Mouse (Mus musculus) stomach, postnatal 0 days (tissue): ENCODE results near the gene Agps. TPM values are rescaled to one million over a fixed set of nuclear protein-coding genes. Genes with fewer than 3 reads are reported as not detected.
A peak's percentile ranks its signal among the peaks of the same experiment; 100 is the strongest.

Experiments used
- ATAC-seq: fragments of 200-750 bp; cut with Nextera tagmentation; 2 replicates; pipeline ENCODE4 v1.8.0; 2017; ENCODE audit not compliant: low FRiP score, low TSS enrichment
- DNase-seq: peaks from one replicate; pipeline ENCODE4 v3.0.0-alpha.2; 2016; ENCODE audit warnings: low spot score
- H3K27ac ChIP-seq: fragments of 300-500 bp; sonication (generic); replicated peaks from 2 replicates; pipeline ENCODE4 v1.5.1; 2014; ENCODE audit warnings: mild to moderate bottlenecking, control low read depth
- H3K27me3 ChIP-seq: fragments of 300-500 bp; sonication (generic); 2 replicates; pipeline ENCODE4 v1.6.1; 2014; ENCODE audit warnings: low read length; ENCODE audit not compliant: control insufficient read depth, insufficient read depth
- H3K36me3 ChIP-seq: fragments of 300-500 bp; sonication (generic); 2 replicates; pipeline ENCODE4 v1.6.1; 2014; ENCODE audit warnings: low read length, mixed read lengths; ENCODE audit not compliant: control insufficient read depth, insufficient read depth
- H3K4me1 ChIP-seq: fragments of 300-500 bp; sonication (generic); replicated peaks from 2 replicates; pipeline ENCODE4 v1.6.1; 2014; ENCODE audit warnings: antibody characterized with exemption; ENCODE audit not compliant: control insufficient read depth, insufficient read depth
- H3K4me2 ChIP-seq: fragments of 300-500 bp; sonication (generic); replicated peaks from 2 replicates; pipeline ENCODE4 v1.6.1; 2014; ENCODE audit warnings: low read depth, mild to moderate bottlenecking, control low read depth, moderate library complexity
- H3K4me3 ChIP-seq: fragments of 300-500 bp; sonication (generic); 2 replicates; pipeline ENCODE4 v1.5.1; 2014; ENCODE audit warnings: low read depth, low read length, control low read depth
- H3K9ac ChIP-seq: fragments of 300-500 bp; sonication (generic); 2 replicates; pipeline ENCODE4 v1.6.1; 2014; ENCODE audit warnings: mild to moderate bottlenecking, low read length, control low read depth, mixed read lengths
- H3K9me3 ChIP-seq: fragments of 300-500 bp; sonication (generic); 2 replicates; pipeline ENCODE4 v1.6.1; 2016; ENCODE audit warnings: low read length; ENCODE audit not compliant: control insufficient read depth
- CTCF ChIP-seq: IDR thresholded peaks from 2 replicates; pipeline ENCODE4 v1.5.1; 2016; ENCODE audit warnings: antibody characterized with exemption, low read depth, mild to moderate bottlenecking, moderate library complexity
- EP300 ChIP-seq: optimal IDR thresholded peaks from 2 replicates; pipeline ENCODE3; 2016; ENCODE audit warnings: antibody characterized with exemption
- WGBS: fragments of 180-500 bp; shearing (Covaris S2); extraction: QIAGEN DNeasy Blood & Tissue Kit; methylation state at CpG from one replicate; pipeline ENCODE4 v1.1.7; 2014; 5-methylcytosine and 5-hydroxymethylcytosine counted together
- polyA plus RNA-seq: library from polyadenylated mRNA; unstranded; fragments of >200 nt; fragmentation: Nextera tagmentation; extraction: Ambion mirVana; gene quantifications from 2 replicates; pipeline ENCODE4 v1.2.1, GENCODE M21; 2015

Agps gene
- polyA plus RNA-seq, 1 experiment from 2014 or later, result 12.4 TPM

- Histone ChIP-seq H3K4me1 (no peaks in the 10 kb centered on the region), H3K9me3 (no peaks in the 10 kb centered on the region), H3K27ac (no peak overlapping the region), H3K36me3 (no peaks in the 10 kb centered on the region), H3K27me3 (no peaks in the 10 kb centered on the region), H3K4me2 (no peak overlapping the region), H3K9ac (no peak overlapping the region), H3K4me3 (no peak overlapping the region)
- DNase-seq, result no peak
- TF ChIP-seq CTCF, result no peak
- WGBS, result 61% methylated on average over 12 of the region's 12 CpGs
- ATAC-seq, result peak; percentile 66; the same call in 1 of the 2 replicates
Measured at GRCm38 (mm10) chr2:75792377-75793203, 39.4 kb upstream of the Agps start.

GRCm38 (mm10) chr2:75796181-75796580 lies 35.8 kb upstream of the Agps start:
- WGBS, result 72% methylated on average over 2 of the region's 2 CpGs

GRCm38 (mm10) chr2:75798434-75798970 lies 33.5 kb upstream of the Agps start:
- 60% methylated on average over 4 of the region's 4 CpGs for WGBS

More at GRCm38 (mm10) chr2:75796181-75796580, 35.8 kb upstream of the Agps start:
- ATAC-seq, result no peak
- Histone ChIP-seq H3K27ac (no peak overlapping the region), H3K4me2 (no peak overlapping the region), H3K9me3 (no peaks in the 10 kb centered on the region), H3K4me3 (no peak overlapping the region), H3K4me1 (no peaks in the 10 kb centered on the region), H3K9ac (no peak overlapping the region), H3K36me3 (no peaks in the 10 kb centered on the region), H3K27me3 (no peaks in the 10 kb centered on the region)
- no peak for DNase-seq
- TF ChIP-seq EP300 (no peak), CTCF (no peak)

GRCm38 (mm10) chr2:75805767-75806166 lies 26.2 kb upstream of the Agps start:
- no peak overlapping the region for H3K27ac ChIP-seq
- H3K36me3 ChIP-seq, result no peaks in the 10 kb centered on the region
- H3K4me3 ChIP-seq, result no peak overlapping the region
- no peak for TF ChIP-seq CTCF
- TF ChIP-seq EP300, result no peak
- 0 out of 2 replicates have a peak, but pooled peaks cover 6% of the 10 kb centered on the region for H3K4me1 ChIP-seq
- H3K27me3 ChIP-seq, result no peaks in the 10 kb centered on the region
- 88% methylated on average over 6 of the region's 6 CpGs for WGBS
- ATAC-seq, result no peak
- no peak overlapping the region for H3K4me2 ChIP-seq
- H3K9ac ChIP-seq, result no peak overlapping the region
- H3K9me3 ChIP-seq, result no peaks in the 10 kb centered on the region
- DNase-seq, result no peak

More at GRCm38 (mm10) chr2:75798434-75798970, 33.5 kb upstream of the Agps start:
- ATAC-seq (no peak), DNase-seq (no peak)
- Histone ChIP-seq H3K9me3 (no peaks in the 10 kb centered on the region), H3K4me2 (no peak overlapping the region), H3K27me3 (no peaks in the 10 kb centered on the region), H3K27ac (no peak overlapping the region), H3K4me1 (0 out of 2 replicates have a peak, but pooled peaks cover 6% of the 10 kb centered on the region), H3K4me3 (no peak overlapping the region), H3K9ac (no peak overlapping the region), H3K36me3 (no peaks in the 10 kb centered on the region)
- TF ChIP-seq CTCF (no peak), EP300 (no peak)

GRCm38 (mm10) chr2:75806891-75807290 lies 25.1 kb upstream of the Agps start:
- no peak overlapping the region for H3K27ac ChIP-seq
- H3K4me1 ChIP-seq, result 0 out of 2 replicates have a peak, but pooled peaks cover 6% of the 10 kb centered on the region
- H3K36me3 ChIP-seq, result no peaks in the 10 kb centered on the region
- WGBS, result 90% methylated on average over 3 of the region's 3 CpGs
- no peaks in the 10 kb centered on the region for H3K27me3 ChIP-seq
- H3K9me3 ChIP-seq, result no peaks in the 10 kb centered on the region
- no peak overlapping the region for H3K4me3 ChIP-seq
- no peak for ATAC-seq
- no peak overlapping the region for H3K4me2 ChIP-seq
- no peak overlapping the region for H3K9ac ChIP-seq
- no peak for DNase-seq
- TF ChIP-seq CTCF, result no peak
- TF ChIP-seq EP300, result no peak

- H3K4me1 ChIP-seq, result 0 out of 2 replicates have a peak, but pooled peaks cover 2% of the 10 kb centered on the region
- no peak for TF ChIP-seq CTCF
- TF ChIP-seq EP300, result no peak
Measured at GRCm38 (mm10) chr2:75807460-75807859, 24.5 kb upstream of the Agps start.

More at GRCm38 (mm10) chr2:75807460-75807859, 24.5 kb upstream of the Agps start:
- Histone ChIP-seq H3K9ac (no peak overlapping the region), H3K9me3 (no peaks in the 10 kb centered on the region), H3K27me3 (no peaks in the 10 kb centered on the region), H3K36me3 (no peaks in the 10 kb centered on the region), H3K4me2 (no peak overlapping the region), H3K4me3 (no peak overlapping the region), H3K27ac (no peak overlapping the region)
- DNase-seq (no peak), ATAC-seq (no peak)
- WGBS, result 92% methylated on average over 5 of the region's 5 CpGs
